Mouse (Mus musculus): ENCODE measurements around the gene Zfp612.
"Not testable (repeated sequence)": the region's sequence is repeated elsewhere in the genome, so short reads cannot be mapped to it uniquely, and the experiment has no call there.

Zfp612 gene

DNA sequence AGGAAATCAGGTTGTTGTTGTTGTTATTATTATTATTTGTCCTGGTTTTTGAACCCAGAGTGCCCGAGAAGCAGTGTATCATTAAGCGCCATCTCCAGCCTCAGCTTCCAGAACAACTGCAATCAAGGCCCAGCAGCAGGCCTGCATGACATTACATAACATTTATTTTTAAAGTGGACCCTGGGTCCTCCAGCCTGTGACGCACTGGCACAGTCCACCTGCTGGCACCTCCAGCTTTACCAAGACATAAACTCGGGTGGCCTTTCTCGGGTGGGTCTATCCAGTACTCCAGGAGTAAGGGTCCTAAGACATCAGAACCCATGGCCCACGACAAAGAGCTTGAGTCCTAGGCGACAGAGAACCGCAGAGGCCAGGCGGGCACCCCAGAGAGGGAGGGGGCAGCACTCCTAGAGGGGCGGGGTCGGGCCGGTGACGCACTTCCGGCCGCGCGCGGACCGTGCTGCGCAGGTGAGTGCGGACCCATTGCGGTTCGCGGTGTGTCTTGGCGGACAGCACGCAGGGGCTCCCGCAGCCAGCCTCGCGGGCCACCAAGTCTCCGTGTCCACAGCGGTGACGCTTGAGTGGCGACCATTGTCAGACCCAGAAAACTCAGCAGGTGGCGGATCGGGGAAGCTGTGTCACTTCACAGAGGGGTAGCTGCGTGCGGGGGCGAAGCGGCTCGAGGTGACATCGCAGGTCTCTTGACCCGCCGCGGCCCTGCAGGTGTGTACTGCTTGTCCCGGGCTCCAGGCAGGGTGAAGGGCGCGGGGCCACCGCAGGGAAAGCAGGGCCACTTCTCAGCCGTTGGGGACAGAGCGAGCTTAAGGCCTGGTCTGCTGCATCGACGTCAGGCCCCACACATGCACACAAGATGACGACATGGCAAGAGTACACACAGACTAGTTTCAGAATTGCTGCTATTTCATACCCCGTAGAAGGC, at the start of gene Zfp612:
Gene Zfp612, plus strand, starts transcription at position 465 of the 940 bp plus-strand sequence.
- peak; percentile 8 to 12 for DNase-seq (ENCODE audit: low spot score in 2 of 2)

DNA sequence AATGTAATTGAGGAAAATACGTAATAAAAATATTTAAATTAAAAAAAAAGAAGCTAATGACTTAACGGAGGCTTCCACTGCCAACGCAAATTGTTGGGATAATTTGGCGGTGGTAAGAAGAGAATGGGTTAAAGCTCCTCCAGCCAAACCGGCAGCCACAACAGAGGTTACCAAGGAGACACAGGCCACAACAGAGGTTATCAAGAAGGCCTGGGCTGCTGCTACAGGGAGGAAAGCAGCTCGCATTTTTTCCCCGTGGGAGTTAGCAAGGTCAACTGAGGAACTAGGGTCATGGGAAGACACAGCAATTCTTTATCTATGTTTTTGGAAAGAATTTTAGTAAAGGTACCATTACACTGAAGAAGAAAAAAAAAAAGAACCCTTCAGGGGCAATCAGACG, 45.8 kb upstream of the Zfp612 start:
- not testable (repeated sequence) for DNase-seq (ENCODE audit: low spot score in 2 of 2)

DNA sequence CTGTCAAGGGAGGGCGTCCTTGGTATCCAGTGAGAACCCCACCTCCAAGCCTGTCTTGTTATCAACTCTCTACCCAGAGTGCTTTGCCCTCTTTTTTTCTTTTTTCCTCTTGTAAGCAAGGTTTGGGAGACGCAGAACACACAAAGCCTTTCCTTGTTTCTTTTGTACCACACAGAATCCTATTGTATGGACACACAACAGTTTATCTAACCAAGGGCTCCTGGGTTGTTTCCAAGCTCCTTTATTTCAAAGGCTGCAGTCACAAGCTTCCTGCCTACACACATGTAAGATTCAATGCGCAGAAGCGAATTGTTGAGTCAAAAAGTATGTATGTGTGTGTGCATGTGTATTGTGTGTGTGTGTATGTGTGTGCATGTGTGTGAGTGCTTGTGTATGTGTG, 45.2 kb upstream of the Zfp612 start:
- no peak for DNase-seq (ENCODE audit: low spot score in 2 of 2)

DNA sequence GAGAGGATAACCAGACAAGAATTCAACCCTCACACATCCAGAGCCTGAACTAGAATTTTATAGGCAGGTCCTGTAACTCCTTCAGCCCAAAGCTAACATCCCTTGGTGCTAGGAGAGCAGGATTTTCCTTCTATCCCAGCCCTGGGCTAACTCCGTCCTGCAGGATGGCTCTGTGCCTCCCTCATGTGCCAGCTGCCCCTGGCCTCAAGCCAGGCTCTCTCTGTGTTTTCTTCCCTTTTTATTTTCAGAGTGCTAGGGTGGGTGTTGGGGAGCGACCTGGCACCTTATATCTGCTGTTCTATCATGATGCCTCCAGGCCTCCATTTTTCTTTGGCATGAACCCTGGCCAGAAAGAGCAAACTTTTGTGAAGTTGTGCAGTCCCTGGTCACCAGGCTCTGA, 43.4 kb upstream of the Zfp612 start:
- no peak for DNase-seq (ENCODE audit: low spot score in 2 of 2)

DNA sequence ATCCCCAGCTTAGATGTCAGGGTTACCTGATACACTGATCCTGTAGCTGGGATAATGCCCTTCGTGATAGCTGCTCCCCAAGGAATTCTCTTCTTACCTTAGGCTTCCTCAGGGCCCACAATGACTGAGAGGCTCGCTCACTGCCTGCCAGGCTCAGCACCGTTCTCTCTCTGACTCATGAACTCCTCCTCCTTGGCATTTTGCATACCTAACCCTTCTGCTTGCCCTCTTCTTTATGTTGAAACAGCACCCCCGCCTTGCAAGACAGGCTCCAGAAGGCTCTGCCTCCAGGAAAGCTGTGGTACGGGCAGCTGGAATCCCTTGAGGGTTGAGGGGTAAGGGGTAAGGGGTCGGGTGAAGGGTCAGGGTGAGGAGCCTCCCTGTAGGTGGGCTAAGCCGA, 40.3 kb upstream of the Zfp612 start:
- no peak for DNase-seq (ENCODE audit: low spot score in 2 of 2)

DNA sequence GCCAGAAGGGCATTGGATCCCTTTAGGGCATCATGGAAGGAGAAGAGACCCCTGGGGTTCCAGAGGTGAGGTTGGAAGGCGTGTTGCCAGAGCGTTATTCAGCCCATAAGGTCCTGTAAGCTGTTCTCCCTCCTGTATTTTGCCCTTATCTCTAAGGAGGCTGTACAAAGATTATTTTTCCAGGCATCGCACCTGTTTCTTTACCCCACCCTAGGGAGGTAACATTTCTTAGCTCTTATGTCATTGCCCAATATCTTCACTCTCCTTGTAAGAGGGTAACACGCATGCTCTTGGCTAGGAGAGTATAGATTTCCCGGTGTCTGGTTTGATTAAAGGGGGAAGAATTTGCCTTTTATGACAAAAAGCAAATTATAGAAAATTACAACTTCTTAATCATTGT, 39.9 kb upstream of the Zfp612 start, which contains the start of gene Chst4:
Gene Chst4, minus strand, starts transcription at position 82 of the 400 bp plus-strand sequence.
- no peak for DNase-seq (ENCODE audit: low spot score in 2 of 2)

DNA sequence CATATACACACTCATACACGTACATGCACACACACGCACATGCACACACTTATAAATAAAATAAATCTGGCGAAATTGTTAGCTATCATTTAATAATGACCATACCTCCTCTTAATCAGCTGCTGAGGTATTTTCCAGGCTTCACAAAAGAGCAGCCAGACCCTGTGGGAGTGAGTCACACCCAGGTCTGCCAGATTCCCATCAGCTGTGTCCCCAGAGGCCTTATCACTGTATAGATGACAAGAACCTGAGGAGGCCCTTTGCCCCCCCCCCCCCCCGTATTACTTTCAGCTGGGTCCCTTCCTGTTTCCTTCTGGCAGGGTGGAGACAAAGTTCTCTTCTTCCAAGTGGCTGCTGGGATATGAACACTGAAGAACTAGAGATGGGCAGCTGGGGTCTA, 39.0 kb upstream of the Zfp612 start:
- DNase-seq (ENCODE audit: low spot score in 2 of 2) = no peak

DNA sequence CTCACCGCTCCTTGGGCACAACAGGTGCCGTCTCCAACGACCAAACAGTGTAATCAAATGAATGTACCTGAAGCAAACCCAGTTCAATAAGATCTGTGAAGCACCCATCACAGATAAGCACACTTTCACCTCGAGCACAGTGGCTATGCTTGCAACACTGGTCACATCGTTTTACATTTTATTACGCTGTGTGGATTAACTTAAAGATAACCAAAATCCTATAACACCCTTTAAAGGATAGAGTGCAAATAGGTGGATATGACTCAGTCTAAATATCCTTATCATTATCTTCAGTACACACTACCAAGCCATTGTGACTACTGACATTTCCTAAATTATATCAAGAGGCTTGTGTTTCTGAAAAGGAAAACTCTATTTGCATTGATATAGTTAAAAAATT, 28.3 kb upstream of the Zfp612 start:
- DNase-seq (ENCODE audit: low spot score in 2 of 2) = no peak

DNA sequence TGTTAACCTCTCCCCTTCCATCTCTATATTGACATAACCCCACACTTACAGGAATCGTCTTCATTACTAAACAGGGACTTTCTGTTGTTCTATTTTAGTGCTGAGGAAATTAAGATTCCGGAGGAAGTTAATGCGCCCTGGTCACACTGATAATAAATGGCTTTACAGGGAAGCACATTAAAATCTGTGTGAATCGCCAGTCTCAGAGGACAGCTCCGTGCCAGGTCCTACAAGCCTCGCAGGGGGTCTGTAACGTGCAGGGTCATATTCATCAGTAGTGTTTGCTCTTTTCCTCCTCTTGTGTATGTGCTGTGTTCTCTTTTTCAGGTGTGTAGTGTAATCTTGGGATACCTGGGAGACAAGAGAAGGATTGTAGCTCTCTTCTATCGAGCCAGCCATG, 21.3 kb upstream of the Zfp612 start:
- DNase-seq (ENCODE audit: low spot score in 2 of 2) = no peak

DNA sequence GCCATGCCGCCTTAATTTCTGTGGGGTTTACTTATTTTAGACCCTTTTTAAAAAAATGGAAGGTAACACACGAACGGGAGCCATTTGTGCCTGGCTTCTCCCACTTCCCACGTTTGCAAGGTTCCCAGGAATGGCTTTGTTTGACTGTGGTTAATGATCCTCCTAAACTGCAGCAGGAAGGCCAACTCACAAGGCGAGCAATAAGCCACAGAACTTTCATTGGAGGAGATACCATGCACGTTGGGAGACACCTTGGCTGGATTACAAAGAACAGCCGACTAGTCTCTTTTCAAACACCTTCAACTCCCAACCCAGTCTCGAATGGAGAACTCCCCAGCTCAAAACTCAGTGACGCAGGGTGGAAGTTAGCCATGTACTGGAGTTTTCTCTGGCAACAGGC, 15.4 kb upstream of the Zfp612 start:
- DNase-seq (ENCODE audit: low spot score in 2 of 2) = no peak

DNA sequence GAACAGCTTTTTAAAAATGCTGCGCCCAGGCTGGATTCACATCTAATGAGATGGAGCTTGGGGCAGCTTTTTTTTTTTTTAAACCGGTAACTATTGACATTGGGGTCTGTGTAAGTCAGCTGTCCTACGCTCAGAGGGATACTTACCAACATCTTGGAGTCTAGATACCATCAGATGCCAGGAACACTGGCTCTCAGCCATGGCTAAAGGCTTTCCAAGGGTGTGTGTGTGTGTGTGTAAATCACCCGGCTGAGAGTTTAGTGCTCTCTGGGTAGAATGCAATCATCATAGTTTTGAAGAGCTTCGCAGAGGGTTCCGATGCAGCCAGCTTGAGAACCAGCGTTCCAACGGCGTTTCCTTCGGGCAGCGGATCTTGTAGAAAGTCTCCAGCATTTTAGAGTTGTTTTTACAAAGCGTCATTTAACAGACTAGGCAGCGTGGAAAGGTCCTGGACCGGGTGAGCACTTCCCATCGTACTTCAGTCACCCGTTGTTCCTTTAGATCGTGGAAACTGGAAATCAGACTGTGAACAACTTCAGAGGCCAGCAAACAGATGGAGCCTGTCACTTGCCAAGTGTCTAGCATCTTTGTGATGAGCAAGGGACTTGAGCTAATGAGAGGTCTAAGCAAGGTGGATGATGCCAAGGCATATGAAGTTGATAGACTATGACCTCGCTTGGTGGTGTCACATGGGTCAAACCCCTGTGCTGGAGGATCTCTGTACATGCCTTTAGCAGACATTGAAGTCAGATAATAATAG, 14.8 kb upstream of the Zfp612 start:
- DNase-seq (ENCODE audit: low spot score in 2 of 2) = no peak

DNA sequence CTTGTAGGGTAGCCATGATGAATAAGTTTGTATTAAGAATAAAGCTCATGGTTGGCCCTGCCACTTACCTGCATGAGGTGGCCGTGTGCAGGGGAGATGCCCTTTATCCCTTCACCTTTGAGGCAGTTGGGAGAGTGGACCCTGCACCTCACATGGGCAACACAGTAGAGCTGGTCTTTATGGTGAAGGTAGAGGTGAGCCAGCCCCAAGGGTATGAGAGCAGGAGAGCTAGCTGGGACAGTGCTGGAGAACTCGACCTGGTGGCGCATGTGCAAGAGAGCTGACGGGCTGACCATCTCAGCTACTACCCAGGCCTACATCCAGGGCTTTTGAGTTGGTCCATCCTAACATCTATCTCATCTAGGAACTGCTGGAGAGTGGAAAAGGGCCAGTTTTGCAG, 13.9 kb upstream of the Zfp612 start:
- DNase-seq (ENCODE audit: low spot score in 2 of 2) = no peak

DNA sequence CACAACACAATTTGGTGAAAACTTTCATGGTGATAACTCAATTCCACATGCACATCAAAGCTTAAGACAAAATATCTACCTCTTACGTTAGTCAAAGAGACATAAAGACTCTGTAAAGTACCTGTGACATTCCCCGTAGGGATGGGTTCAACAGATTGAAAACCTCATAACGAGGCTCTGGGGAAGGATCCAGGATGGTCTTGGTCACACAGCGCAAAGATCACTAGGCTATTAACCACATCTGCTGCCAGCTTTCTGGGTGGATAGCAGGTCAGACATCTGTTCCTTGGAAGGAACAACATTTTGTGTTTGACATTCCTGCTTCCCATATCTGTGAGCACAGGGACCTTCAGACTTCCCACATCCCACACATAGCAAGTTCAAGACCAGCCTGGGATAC, 9.8 kb upstream of the Zfp612 start:
- no peak for DNase-seq (ENCODE audit: low spot score in 2 of 2)

DNA sequence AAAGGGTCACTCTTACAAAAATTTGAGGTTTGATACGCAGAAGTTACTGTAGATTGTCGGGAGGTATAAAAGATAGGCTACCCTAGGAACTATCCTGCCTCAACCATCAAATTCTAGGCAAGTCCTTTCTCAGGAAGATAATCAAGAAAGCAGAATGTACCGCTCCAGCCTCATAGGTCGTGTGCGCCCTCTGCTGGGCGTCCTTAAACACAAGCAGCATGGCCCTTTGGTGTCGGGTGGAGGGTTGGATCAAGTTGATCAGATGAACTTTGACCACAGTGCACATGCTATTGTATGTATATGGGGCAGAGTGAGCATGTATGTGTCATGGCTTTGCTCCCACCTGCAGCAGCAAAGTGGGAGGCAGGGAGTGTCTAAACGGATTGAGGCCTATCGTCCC, 7.9 kb upstream of the Zfp612 start:
- DNase-seq (ENCODE audit: low spot score in 2 of 2) = peak in 1 of 2 experiments; percentile 18

DNA sequence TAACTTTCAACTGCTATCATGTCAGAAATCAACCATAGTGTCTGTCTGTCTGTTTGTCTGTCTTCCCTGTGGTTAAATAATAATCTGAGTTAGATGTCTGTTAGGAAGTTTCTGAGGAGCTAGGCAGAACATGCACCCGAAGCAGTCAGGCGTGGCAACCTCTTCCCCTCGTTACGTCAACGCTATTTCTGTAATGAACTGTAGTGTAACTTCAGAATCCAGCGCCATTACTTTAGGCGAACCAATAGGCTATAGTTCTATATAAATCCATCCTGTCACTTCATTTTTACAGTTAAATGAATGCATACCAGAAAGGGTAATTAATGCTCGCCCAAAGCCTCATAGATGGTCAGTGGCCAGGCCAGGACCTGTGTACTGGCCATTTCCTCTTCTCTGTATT, 5.0 kb upstream of the Zfp612 start:
- DNase-seq (ENCODE audit: low spot score in 2 of 2) = no peak

DNA sequence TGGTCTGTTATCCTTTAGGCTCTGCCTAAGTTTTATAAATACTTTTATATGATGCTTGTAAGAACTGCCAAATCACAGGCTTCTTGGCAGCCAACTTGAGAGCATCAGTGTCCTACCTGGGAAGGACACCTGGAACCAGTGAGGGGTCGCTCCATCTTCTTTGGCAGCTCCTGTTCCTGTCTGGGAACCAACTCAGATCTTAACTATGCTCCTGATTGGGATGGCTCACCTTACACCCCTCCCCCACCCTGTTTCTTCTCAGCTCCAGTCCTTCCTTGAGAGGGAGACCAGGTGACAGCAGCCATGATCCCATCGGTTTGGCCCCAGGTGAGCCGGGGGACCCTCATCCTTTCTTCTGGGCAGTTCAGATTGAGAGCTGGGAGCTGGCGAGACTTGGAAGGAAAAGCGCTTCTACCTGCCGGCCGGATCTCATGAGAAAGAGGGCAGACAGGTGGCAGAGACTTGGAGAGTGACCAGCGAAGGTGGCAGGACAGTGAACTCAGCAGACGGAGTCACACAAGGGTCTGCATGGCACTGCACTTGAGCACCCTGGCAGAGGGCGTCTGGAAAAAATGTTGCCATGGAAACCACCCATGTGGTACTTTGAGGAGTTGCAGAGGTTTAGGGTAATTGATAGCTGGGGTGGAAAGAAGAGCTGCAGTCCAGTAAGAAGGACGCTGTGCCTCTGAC, 3.0 kb downstream of the Zfp612 start:
- DNase-seq (ENCODE audit: low spot score in 2 of 2) = no peak

DNA sequence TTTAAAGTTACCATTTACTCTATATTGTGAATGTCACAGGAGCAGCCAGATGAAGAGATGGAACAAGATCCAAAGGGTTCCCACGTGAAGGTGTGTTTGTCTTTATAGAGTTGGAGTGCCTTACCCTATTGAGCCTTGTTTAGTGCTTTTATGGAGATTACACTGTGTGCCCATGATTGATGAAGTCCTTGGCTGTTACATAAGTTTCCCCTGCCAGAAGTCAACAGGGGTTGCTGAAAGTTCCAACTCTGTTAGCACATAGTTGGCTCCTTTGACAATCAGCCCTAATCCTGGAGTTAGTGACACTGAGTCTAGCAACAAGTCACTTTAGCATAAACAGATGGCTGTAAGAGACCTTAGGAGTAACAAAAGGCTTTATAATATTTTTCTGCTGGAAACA, 12.3 kb downstream of the Zfp612 start:
- no peak for DNase-seq (ENCODE audit: low spot score in 2 of 2)

DNA sequence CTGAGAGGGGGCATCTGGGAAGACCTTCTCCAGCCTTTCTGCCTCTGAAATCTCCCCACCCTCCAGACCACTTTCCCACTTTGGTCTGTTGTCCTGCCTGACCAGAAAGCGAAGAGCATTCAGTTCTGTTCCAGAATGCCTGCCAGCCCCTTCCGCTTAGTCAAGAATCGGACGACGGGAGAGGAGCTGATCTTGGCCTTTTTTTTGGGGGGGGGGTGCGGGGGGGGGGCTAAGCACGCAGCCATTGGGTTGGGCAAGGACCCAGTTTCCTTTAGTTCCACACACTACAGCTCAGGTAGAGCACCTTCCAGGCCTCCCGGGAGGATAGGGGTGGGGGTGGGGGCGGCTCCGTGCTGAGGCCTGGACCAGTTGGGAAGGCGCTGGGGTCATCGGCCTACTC, 21.4 kb downstream of the Zfp612 start, which contains the start of gene Gm21964:
Gene Gm21964, plus strand, starts transcription at position 301 of the 400 bp plus-strand sequence.
- no peak for DNase-seq (ENCODE audit: low spot score in 2 of 2)

DNA sequence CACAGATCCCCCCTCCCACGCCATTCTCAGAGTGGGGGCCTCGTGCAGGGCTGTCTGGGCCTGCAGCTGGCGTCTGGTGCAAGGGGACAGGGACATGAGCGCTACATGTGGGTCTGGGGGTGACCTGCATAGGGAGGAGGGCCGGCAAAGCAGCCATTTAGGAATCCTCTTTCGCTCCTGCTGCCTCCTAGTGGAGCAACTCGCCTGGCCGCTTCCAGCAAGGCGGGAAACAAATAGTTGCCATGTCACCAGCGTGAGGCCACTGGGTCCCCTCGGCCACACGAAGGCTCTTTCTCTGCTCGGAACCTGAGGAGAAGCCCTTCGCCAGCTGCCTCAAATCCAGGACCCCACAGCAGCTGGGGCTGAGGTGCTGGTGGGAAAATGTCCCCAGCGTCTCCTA, 22.1 kb downstream of the Zfp612 start:
- DNase-seq (ENCODE audit: low spot score in 2 of 2) = no peak

DNA sequence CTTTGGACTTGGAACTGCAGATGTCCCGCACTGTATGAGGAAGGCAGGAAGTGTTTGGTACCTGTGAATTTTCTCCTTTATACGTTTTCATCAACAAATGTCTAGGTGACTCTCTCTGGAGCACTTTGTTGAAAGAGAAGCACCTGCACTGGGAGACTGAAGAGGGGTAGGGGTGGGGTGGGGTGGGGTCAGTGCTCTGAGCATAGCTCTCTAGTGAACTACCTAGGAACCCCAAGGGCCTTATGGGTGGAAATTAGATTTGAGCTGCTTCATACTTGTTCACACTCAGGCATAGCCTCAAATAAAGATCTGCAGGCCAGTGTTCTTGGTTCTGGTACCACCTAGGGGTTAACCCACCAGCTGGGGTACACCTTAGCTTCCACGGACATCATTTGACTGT, 23.1 kb downstream of the Zfp612 start, which contains the start of gene Gm17720:
Gene Gm17720, minus strand, starts transcription at position 101 of the 400 bp plus-strand sequence.
- DNase-seq (ENCODE audit: low spot score in 2 of 2) = no peak

DNA sequence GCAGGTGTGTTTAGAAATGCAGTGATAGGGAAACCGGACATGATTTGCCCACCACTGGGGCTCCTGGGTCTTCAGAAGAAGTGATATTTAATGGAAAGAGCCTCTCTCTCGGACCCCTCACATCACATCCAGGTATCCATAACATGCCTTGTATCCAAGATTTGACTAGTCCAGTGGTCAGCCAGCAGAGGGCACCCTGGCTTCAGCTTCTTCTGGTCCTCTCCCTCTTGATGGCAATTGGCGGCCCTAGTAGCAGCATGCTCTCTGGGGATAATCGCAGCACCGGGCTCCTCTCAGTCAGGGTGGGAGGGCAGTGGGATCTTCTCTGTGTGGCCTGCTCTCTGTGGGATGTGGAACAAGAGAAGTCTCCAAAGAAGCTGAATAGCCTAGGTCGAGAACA, 40.2 kb downstream of the Zfp612 start:
- DNase-seq (ENCODE audit: low spot score in 2 of 2) = no peak

DNA sequence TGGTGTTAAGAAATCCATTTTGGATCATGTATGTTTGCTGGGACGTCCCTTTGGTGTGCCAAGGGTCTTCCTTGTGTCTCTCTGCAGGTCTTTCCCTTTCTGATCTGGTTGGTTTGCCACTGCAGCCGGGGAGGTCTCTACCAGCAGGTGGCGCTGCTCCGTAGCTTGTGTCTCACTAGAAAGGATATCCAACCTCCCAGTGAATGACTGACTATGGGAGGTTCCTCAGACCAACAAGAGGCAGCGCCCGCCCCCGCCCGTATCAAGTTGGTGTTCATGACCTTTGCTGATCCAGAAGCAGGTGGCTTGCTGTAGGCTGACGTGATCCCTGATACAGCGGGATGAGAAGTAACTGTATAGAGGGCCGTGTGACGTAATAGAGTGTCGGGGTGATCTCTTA, 51.0 kb downstream of the Zfp612 start:
- DNase-seq (ENCODE audit: low spot score in 2 of 2) = no peak
